Mouse (Mus musculus) heart, adult 2 months (tissue): Measurements from ENCODE around the gene Cdh26. TPM values are rescaled to one million over a fixed set of nuclear protein-coding genes. Genes with fewer than 3 reads are reported as not detected.
A peak's percentile ranks its signal among the peaks of the same experiment; 100 is the strongest.

Experiments used
- DNase-seq, 2 experiments: peaks; one replicate each; pipeline ENCODE4 v3.0.0; 2021
- H3K27ac ChIP-seq: fragments of 200-600 bp; 2 replicates; pipeline ENCODE4 v1.8.1; 2022
- H3K27me3 ChIP-seq: fragments of 200-500 bp; 2 replicates; pipeline ENCODE4 v1.6.1; 2012; ENCODE audit warnings: mild to moderate bottlenecking, low read length, inconsistent platforms, mixed read lengths; ENCODE audit not compliant: control insufficient read depth, insufficient read depth
- H3K36me3 ChIP-seq: fragments of 200-500 bp; 2 replicates; pipeline ENCODE4 v1.6.1; 2012; ENCODE audit warnings: low read length, inconsistent platforms; ENCODE audit not compliant: control insufficient read depth, insufficient read depth
- H3K4me1 ChIP-seq: fragments of 200-500 bp; 2 replicates; pipeline ENCODE4 v1.6.1; 2011; ENCODE audit warnings: low read length; ENCODE audit not compliant: control insufficient read depth, insufficient read depth
- H3K4me3 ChIP-seq: fragments of 200-600 bp; 2 replicates; pipeline ENCODE4 v1.8.1; 2022
- H3K79me2 ChIP-seq: fragments of 200-500 bp; replicated peaks from 2 replicates; pipeline ENCODE4 v1.6.1; 2012; ENCODE audit warnings: mild to moderate bottlenecking, inconsistent platforms, low read length, moderate library complexity, mixed read lengths; ENCODE audit not compliant: control insufficient read depth, insufficient read depth
- H3K9ac ChIP-seq: fragments of 200-500 bp; 2 replicates; pipeline ENCODE4 v1.6.1; 2012; ENCODE audit warnings: low read depth, mild to moderate bottlenecking, control low read depth, inconsistent platforms, low read length, mixed read lengths
- CTCF ChIP-seq: fragments of 200-600 bp; IDR thresholded peaks from 2 replicates; pipeline ENCODE4 v1.8.1; 2022; ENCODE audit warnings: antibody characterized with exemption, mild to moderate bottlenecking, moderate library complexity
- EP300 ChIP-seq: fragments of 200-500 bp; IDR thresholded peaks from 2 replicates; pipeline ENCODE4 v1.6.1; 2011; ENCODE audit warnings: low read depth, low read length, control low read depth; ENCODE audit not compliant: insufficient read depth
- POLR2A ChIP-seq: fragments of 200-500 bp; IDR thresholded peaks from 2 replicates; pipeline ENCODE4 v1.6.1; 2011; ENCODE audit warnings: mild to moderate bottlenecking, low read depth, low read length, control low read depth; ENCODE audit not compliant: insufficient read depth
- WGBS: fragments of 180-500 bp; shearing (Covaris S2); methylation state at CpG from one replicate; pipeline ENCODE4 v1.1.7; 2018; 5-methylcytosine and 5-hydroxymethylcytosine counted together
- intact Hi-C: fragments of 180-260 bp; cut with DNase I; formaldehyde crosslinking; loops from one replicate; pipeline ENCODE4 v1.15.1; 2025
- polyA plus RNA-seq: library from polyadenylated mRNA; depleted of rRNA; stranded (reverse); fragments of >200 nt; gene quantifications from 2 replicates; pipeline ENCODE4 v1.2.3, GENCODE M21; 2012
- total RNA-seq, 2 experiments: library from RNA; stranded (reverse); gene quantifications; 2 replicates each; pipeline ENCODE4 v1.2.3; 2021

Gene Cdh26
- total and polyA plus RNA-seq, 3 experiments = 0.76 TPM; not detected in 2

DNA sequence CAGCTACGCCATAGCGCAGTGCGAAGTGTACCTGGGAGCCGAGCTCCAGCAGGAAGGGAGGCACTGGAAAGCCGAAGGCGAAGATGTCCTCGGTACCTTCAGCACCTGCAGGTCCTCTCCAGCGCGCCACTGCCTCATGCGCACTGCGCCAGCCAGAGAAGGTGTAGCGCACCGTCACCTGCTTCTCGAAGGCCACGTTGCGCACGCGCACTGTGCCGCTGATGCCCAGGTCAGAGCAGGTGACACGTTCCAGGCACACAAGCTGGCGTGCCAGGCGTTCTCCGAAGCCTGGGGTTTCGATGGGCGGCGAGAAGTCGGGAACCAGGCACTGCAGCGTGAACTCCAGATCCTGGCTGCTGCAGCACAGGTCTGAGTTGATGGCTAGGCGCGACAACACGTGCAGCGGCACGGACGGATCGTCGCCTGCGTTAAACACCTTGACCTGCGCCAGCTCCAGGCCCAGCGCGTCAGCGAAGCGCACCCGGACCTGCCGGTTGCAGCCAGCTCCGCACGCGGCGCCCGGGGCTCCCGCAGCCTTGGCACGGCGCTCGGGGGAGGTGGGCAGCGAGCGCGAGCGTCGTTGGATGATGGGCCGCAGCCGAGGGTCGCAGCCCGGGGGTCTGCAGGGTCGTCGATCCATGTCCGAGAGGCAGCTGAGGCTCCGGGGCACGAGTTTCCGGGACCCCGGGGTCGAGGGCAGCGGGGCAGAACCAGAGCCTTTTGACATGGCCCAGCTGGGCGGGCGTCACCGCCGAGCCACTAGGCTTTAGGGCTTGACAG, 16.7 kb upstream of the Cdh26 start:
- Histone ChIP-seq H3K4me3 (peak overlapping the region; percentile 70), H3K27ac (peak overlapping the region; percentile 90), H3K36me3 (no peaks in the 10 kb centered on the region), H3K4me1 (peaks cover 10% of the 10 kb centered on the region), H3K9ac (peak overlapping the region; percentile 92), H3K27me3 (no peaks in the 10 kb centered on the region), H3K79me2 (no peaks in the 10 kb centered on the region)
- peak; percentile 58 to 60 for DNase-seq
- intact Hi-C loops = loop anchor here (5.0 kb wide), 1 partner anchor 79 kb away; no protein-coding TSS in a partner anchor
- no peak for TF ChIP-seq EP300
- no peak for TF ChIP-seq POLR2A
- no peak for TF ChIP-seq CTCF
- WGBS = 19% methylated on average over 71 of the region's 75 CpGs

DNA sequence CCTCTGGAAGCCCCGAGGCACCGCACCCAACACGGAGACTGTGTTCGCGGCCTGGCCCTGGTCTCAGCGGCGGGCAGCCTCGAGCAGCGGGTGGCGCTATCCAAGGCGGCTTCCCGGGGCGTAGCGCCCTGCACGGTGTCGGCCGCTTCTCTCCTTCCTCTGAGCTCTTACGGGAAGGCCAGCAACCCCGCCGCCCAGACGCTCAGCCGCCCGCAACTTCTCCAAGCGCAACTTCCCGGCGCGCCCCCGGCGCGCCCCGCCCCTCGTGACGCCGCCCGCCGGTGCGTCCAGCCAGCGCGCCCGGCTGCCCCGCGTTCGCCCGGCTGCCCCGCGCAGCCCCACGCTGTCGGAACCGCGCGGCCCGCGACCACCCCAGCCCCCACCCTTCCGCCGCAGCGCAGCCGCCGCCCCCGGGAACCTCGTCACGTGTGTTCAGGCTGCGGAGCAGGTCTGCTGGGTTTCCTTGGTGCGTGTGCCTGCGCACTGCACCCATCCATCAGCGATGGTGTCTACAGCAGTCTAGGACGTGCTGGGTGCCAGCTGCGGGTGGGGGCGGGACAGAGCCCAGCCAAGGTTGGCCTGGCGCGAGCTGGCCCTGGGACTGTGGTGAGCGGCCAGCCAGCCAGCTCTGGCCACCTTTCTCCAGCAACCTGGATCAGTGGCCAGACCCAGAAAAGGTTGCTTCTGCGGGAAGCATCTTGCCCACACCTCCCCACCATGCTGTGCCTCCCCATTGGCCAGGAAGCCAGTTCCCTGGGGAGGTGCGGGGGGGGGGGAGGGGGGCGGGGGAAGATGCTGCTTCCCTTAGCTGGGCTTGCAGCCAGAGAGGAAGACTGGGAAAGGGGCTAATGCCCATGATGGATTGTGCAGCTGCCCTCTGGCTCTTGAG, 15.8 kb upstream of the Cdh26 start, which contains the start of the genes Ppp1r3d and Fam217b:
Gene Ppp1r3d, minus strand, starts transcription at position 212 of the 889 bp plus-strand sequence.
Gene Fam217b, plus strand, starts transcription at position 264 of the 889 bp plus-strand sequence.
- Histone ChIP-seq H3K27me3 (no peaks in the 10 kb centered on the region), H3K27ac (peak within 1 kb of the TSS; percentile 90), H3K36me3 (no peaks in the 10 kb centered on the region), H3K4me3 (peak within 1 kb of the TSS; percentile 70), H3K9ac (peak within 1 kb of the TSS; percentile 92), H3K79me2 (no peaks in the 10 kb centered on the region), H3K4me1 (peaks cover 10% of the 10 kb centered on the region)
- peak; percentile 77 to 83 for DNase-seq
- intact Hi-C loops = loop anchor here (5.0 kb wide), 1 partner anchor 78 kb away; no protein-coding TSS in a partner anchor
- WGBS = under 1% methylated on average over 70 of the region's 74 CpGs
- TF ChIP-seq EP300 (no peak), POLR2A (peak; percentile 55), CTCF (peak; percentile 56)

DNA sequence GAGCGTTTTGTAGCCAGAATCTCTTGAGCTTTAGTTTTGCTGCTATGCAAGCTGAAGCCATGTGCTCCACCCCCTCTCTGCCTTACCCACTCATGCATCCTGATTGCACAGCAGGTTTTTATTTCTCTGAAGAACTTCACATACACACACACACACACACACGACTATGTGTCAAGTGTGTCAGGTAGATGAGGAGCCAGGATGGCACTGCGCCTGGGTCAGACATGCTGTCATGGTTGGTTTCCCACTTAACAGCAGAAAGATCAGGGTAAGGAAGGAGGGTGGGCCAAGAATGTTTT, 15.2 kb upstream of the Cdh26 start:
- Histone ChIP-seq H3K9ac (no peak overlapping the region; the same call in 1 of the 2 replicates), H3K27me3 (no peaks in the 10 kb centered on the region), H3K79me2 (no peaks in the 10 kb centered on the region), H3K36me3 (no peaks in the 10 kb centered on the region), H3K4me1 (peaks cover 10% of the 10 kb centered on the region), H3K27ac (peak overlapping the region; percentile 90), H3K4me3 (peak overlapping the region; percentile 70)
- WGBS = 23% methylated on average over 3 of the region's 3 CpGs
- intact Hi-C loops = no loop called here
- no peak for DNase-seq
- no peak for TF ChIP-seq CTCF
- no peak for TF ChIP-seq EP300
- TF ChIP-seq POLR2A = no peak

DNA sequence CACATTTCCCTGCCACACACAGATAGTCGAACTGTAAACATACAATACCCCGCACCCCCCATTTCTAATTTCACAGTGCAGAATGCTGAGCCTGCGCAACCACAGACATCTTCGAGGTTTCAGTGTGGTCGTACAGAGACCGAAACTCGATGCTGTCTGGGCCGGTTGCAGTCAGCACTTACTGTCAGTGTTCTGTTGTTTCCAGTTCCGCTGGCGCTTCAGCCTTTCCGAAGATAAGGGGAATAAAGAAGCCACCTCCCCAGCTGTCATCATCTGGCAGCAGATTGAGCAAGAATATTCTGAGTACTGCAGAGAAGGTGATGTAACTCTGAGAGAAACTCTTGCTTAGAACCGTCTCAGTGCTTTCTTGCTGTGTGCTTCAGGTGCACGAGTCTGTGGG, 13.9 kb upstream of the Cdh26 start:
- Histone ChIP-seq H3K27ac (no peak overlapping the region; the same call in 1 of the 2 replicates), H3K79me2 (no peaks in the 10 kb centered on the region), H3K27me3 (no peaks in the 10 kb centered on the region), H3K4me3 (no peak overlapping the region), H3K36me3 (no peaks in the 10 kb centered on the region), H3K4me1 (peaks cover 10% of the 10 kb centered on the region), H3K9ac (no peak overlapping the region)
- peak in 1 of 2 experiments; percentile 31 for DNase-seq
- intact Hi-C loops = no loop called here
- no peak for TF ChIP-seq POLR2A
- TF ChIP-seq EP300 = no peak
- TF ChIP-seq CTCF = no peak
- 55% methylated on average over 13 of the region's 13 CpGs for WGBS

DNA sequence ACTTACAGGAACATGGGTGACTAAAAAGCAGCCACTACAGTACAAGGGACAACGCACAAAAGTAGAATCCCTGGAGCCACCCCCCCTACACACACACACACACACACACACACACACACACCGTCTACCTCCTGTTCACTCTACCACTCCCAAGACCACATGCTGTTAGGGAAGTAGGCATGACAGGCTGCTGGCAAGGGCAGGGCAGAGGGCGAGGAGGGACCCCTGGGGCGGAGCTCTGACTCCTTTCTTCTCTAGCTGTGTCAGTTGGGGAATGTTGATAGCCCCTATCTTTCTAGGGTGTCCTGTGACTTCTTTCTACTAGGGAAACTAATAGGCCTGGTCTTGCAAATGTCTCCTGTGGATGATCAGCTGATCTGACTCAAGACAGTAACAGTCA, 13.4 kb upstream of the Cdh26 start:
- peaks cover under 1% of the 10 kb centered on the region; the same call in 1 of the 2 replicates for H3K36me3 ChIP-seq
- no peak overlapping the region for H3K27ac ChIP-seq
- H3K4me1 ChIP-seq = peaks cover 9% of the 10 kb centered on the region
- H3K9ac ChIP-seq = no peak overlapping the region
- H3K79me2 ChIP-seq = no peaks in the 10 kb centered on the region
- H3K4me3 ChIP-seq = no peak overlapping the region
- no peak for DNase-seq
- intact Hi-C loops = no loop called here
- TF ChIP-seq EP300 (no peak), POLR2A (no peak), CTCF (no peak)
- no peaks in the 10 kb centered on the region for H3K27me3 ChIP-seq
- WGBS = 66% methylated on average over 4 of the region's 4 CpGs

DNA sequence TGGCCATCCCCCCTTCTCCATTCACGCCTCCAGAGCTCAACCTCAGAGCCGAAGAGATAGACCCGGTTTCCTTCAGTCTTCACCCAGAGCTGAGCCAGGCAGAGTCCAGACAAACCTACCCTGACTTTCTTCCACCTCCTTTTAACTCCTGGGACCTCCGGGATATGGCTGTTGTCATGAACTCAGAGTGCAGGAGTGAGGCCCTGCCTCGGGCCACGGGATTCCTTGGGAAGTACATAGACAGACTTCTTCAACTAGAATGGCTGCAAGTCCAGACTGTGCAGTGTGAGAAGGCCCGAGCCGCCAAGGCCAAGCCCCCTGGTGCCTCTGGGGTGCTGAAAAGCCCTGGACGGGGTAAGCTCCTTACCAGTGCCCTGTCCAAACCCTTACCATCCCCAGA, 9.8 kb upstream of the Cdh26 start:
- H3K9ac ChIP-seq = no peak overlapping the region
- DNase-seq = no peak
- peaks cover 5% of the 10 kb centered on the region; the same call in 1 of the 2 replicates for H3K36me3 ChIP-seq
- intact Hi-C loops = no loop called here
- no peak overlapping the region for H3K4me3 ChIP-seq
- WGBS = 78% methylated on average over 9 of the region's 9 CpGs
- H3K27me3 ChIP-seq = no peaks in the 10 kb centered on the region
- H3K27ac ChIP-seq = no peak overlapping the region
- no peak for TF ChIP-seq EP300
- TF ChIP-seq POLR2A = no peak
- no peak for TF ChIP-seq CTCF
- H3K79me2 ChIP-seq = no peaks in the 10 kb centered on the region
- H3K4me1 ChIP-seq = no peaks in the 10 kb centered on the region; the same call in 1 of the 2 replicates
